ENCODE assay signal across 9 mouse cellular contexts in genomic region chr9:44107110-44107509, GRCm38 (mm10). TPM values are rescaled to one million over a fixed set of nuclear protein-coding genes. Genes with fewer than 3 reads are reported as not detected.
A peak's percentile ranks its signal among the peaks of the same experiment; 100 is the strongest.
DNase-seq lines count a peak whose midpoint lies in the region; ATAC-seq lines count a peak whose summit lies in the region.
"Had no signal": no experiment of that assay in that cellular context is flagged by ENCODE, and none has a peak within 500 bp of the region (broad histone marks: within the 10 kb centered on the region; RNA-seq: fewer than 3 reads in every experiment).

TSS of gene C1qtnf5 (plus strand) at chr9:44107245.

- intact Hi-C loops in heart, postnatal 25 days (cut with DNase I) = loop anchor here (5.0 kb wide), 2 partner anchors 35 to 120 kb away; no protein-coding TSS in a partner anchor

- DNase-seq in cerebellum, adult 11-12 months = peak; percentile 76
- no peak for DNase-seq in cerebellum, adult 11 months
- DNase-seq in heart, postnatal 25 days (ENCODE audit: low spot score) = peak; percentile 88
- peak; percentile 92 to 93 for DNase-seq in kidney, postnatal 4 days
- DNase-seq in lung, adult 18-20 months = peak; percentile 84 to 85
- DNase-seq in right cerebral cortex, adult 18-20 months = peak; percentile 78
- DNase-seq in embryo, embryonic 10.5 days (ENCODE audit: low spot score) = no peak

- peak; percentile 44 for ATAC-seq in frontal cortex, adult (ENCODE audit: low TSS enrichment)

RNA-seq across cellular contexts. Expression of gene C1qtnf5, which starts in this region (rescaled TPM):
- 10 to 100 TPM in 1 of 2 experiments, 1 to 10 TPM in 1; 9.7 to 10.9 TPM for total RNA-seq in heart, postnatal 25 days (2021)
- total RNA-seq: common myeloid progenitor, adult 5-6 weeks had no signal

Comparison
In these comparisons a context has a peak if more than half of its experiments do, and no peak if none do; other contexts are left out.
1. DNase-seq: peak in cerebellum, adult 11-12 months (single experiment), heart, postnatal 25 days (single experiment), kidney, postnatal 4 days (2 of 2), lung, adult 18-20 months (2 of 2) and right cerebral cortex, adult 18-20 months (single experiment); none in cerebellum, adult 11 months (single experiment) and embryo, embryonic 10.5 days (single experiment).